Mouse (Mus musculus): ENCODE results near the gene Kcnb1.

DNA sequence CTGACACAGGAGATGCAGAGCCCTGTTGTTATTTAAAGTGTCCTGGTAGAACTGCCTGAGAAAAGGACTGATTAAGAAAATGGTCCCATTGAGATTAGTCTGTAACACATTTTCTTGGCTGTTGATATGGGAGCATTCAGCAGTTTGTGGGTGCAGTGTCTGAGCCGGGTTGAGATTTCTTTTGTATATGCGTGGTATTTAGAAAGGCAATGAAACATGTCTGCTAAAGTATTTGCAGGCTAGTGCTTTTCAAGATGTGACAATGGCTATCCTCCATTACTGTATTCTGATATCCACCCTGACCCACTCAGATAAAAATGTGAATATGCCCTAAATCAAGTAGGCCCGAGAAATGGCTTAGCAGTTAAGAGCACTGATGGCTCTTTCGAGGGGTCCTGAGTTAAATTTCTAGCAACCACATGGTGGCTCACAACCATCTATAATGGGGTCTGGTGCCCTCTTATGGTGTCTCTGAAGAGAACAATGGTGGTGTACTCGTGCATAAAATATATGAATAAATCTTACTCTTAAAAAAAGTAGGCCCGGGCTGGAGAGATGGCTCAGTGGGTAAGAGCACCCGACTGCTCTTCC is 126.0 kb downstream of the Kcnb1 start:
- TF ChIP-seq CTCF (conservative IDR thresholded peaks at IDR 0.05; ENCODE audit: low read length) = no peak
- no peak for TF ChIP-seq POU5F1 (IDR thresholded peaks at IDR 0.05; ENCODE audit: borderline replicate concordance, low read length)
- TF ChIP-seq NANOG (IDR thresholded peaks at IDR 0.05; ENCODE audit: borderline replicate concordance, low read length) = no peak
